In genomic region chr6:86594636-86595035, GRCm38 (mm10) we compare ENCODE assay signal across 8 mouse cellular contexts. TPM values are rescaled to one million over a fixed set of nuclear protein-coding genes. Genes with fewer than 3 reads are reported as not detected.
A peak's percentile ranks its signal among the peaks of the same experiment; 100 is the strongest.
DNase-seq lines count a peak whose midpoint lies in the region; ATAC-seq and TF ChIP-seq lines count a peak whose summit lies in the region.

No protein-coding gene starts in this region.

- H3K36me3 ChIP-seq in heart, embryonic 16.5 days (ENCODE audit: control insufficient read depth, insufficient read depth) = no peaks in the 10 kb centered on the region
- no peaks in the 10 kb centered on the region for H3K36me3 ChIP-seq in midbrain, embryonic 12.5 days

- H3K4me1 ChIP-seq in heart, embryonic 16.5 days (ENCODE audit: control insufficient read depth, insufficient read depth, low read length) = peaks cover 6% of the 10 kb centered on the region
- H3K4me1 ChIP-seq in midbrain, embryonic 12.5 days = no peaks in the 10 kb centered on the region

- no peak for TF ChIP-seq POLR2A in brain, embryonic 14.5 days (IDR thresholded peaks at IDR 0.05; ENCODE audit: borderline replicate concordance, extremely low read depth, insufficient read depth, insufficient read length, poor library complexity, severe bottlenecking)

- no peak overlapping the region; the same call in 1 of the 2 replicates for H3K9ac ChIP-seq in heart, embryonic 16.5 days (ENCODE audit: low read length)
- H3K9ac ChIP-seq in midbrain, embryonic 12.5 days (replicated peaks) = no peak overlapping the region

- WGBS in heart, embryonic 16.5 days = 17% methylated on average over 9 of the region's 9 CpGs
- WGBS in large intestine, adult 2 months = 37% methylated on average over 9 of the region's 9 CpGs
- WGBS in midbrain, embryonic 12.5 days = 15% methylated on average over 9 of the region's 9 CpGs

- TF ChIP-seq CTCF in brain, embryonic 14.5 days (IDR thresholded peaks at IDR 0.05; ENCODE audit: borderline replicate concordance, extremely low read depth, insufficient read depth, insufficient read length) = no peak

- H3K4me2 ChIP-seq in heart, embryonic 16.5 days (ENCODE audit: low read depth, low read length) = peak overlapping the region; percentile 54
- H3K4me2 ChIP-seq in midbrain, embryonic 12.5 days (replicated peaks) = peak overlapping the region; percentile 41

- H3K27ac ChIP-seq in heart, embryonic 16.5 days (ENCODE audit: low read length) = no peak overlapping the region
- H3K27ac ChIP-seq in midbrain, embryonic 12.5 days (replicated peaks) = no peak overlapping the region

- 0 out of 2 replicates have a peak, but pooled peaks cover 3% of the 10 kb centered on the region for H3K9me3 ChIP-seq in heart, embryonic 16.5 days (replicated peaks; ENCODE audit: control insufficient read depth, low read length)
- H3K9me3 ChIP-seq in midbrain, embryonic 12.5 days = no peaks in the 10 kb centered on the region

- no peaks in the 10 kb centered on the region for H3K27me3 ChIP-seq in heart, embryonic 16.5 days (ENCODE audit: control insufficient read depth, insufficient read depth, low read length)
- H3K27me3 ChIP-seq in midbrain, embryonic 12.5 days = no peaks in the 10 kb centered on the region

- H3K4me3 ChIP-seq in heart, embryonic 16.5 days (ENCODE audit: low read length) = peak overlapping the region; percentile 31
- H3K4me3 ChIP-seq in midbrain, embryonic 12.5 days = peak overlapping the region; percentile 15; the same call in 1 of the 2 replicates

- peak; percentile 34 for DNase-seq in adrenal gland, postnatal 10 days
- DNase-seq in adrenal gland, adult 8-10 months = no peak
- peak; percentile 51 for DNase-seq in brain, embryonic 14.5 days (ENCODE audit: low read depth)
- peak; percentile 78 for DNase-seq in large intestine, adult 2 months (ENCODE audit: low read depth, low spot score)
- DNase-seq in right cerebral cortex, postnatal 36 days (ENCODE audit: low spot score in 2 of 2) = no peak
- no peak for DNase-seq in frontal cortex, postnatal 14 days (ENCODE audit: low spot score in 2 of 2)

- 0 out of 2 replicates have a peak, but pooled peaks have one; percentile 19 for ATAC-seq in heart, embryonic 16.5 days (replicated peaks; ENCODE audit: extremely low read depth, insufficient read depth, low FRiP score)
- no peak for ATAC-seq in midbrain, embryonic 12.5 days (ENCODE audit: low FRiP score, low read depth)

RNA-seq across cellular contexts. Expression of gene Asprv1, which starts 33.3 kb away (rescaled TPM):
- total RNA-seq in adrenal gland, postnatal 10 days (2021) = 1 to 10 TPM in 1 of 2 experiments, under 1 TPM in 1; 0.60 to 1.1 TPM
- under 1 TPM in 3 of 4 experiments, not detected in 1; 0.15 to 0.86 (median 0.83) TPM for total RNA-seq in adrenal gland, adult 8-10 months (2022)
- polyA plus RNA-seq in brain, embryonic 14.5 days (2012; rRNA removed) = 2.0 and 3.3 TPM in 2 replicates
- polyA plus RNA-seq in heart, embryonic 16.5 days (2015; fragmentation: Nextera tagmentation; extraction: Ambion mirVana) = 0.64 and 0.86 TPM in 2 replicates
- 0.76 and 0.88 TPM in 2 replicates for polyA plus RNA-seq in large intestine, adult 2 months (2012; rRNA removed)
- polyA plus RNA-seq in midbrain, embryonic 12.5 days (2016; fragmentation: Nextera tagmentation; extraction: Ambion mirVana) = 0.29 and 0.43 TPM in 2 replicates

Comparison
In these comparisons a context has a peak if more than half of its experiments do, and no peak if none do; other contexts are left out.
1. DNase-seq: peak in adrenal gland, postnatal 10 days (single experiment), brain, embryonic 14.5 days (single experiment) and large intestine, adult 2 months (single experiment); none in adrenal gland, adult 8-10 months (single experiment), right cerebral cortex, postnatal 36 days (0 of 2) and frontal cortex, postnatal 14 days (0 of 2).